Mouse (Mus musculus): ENCODE data around the gene Gm10300.

The Gm10300 gene

DNA sequence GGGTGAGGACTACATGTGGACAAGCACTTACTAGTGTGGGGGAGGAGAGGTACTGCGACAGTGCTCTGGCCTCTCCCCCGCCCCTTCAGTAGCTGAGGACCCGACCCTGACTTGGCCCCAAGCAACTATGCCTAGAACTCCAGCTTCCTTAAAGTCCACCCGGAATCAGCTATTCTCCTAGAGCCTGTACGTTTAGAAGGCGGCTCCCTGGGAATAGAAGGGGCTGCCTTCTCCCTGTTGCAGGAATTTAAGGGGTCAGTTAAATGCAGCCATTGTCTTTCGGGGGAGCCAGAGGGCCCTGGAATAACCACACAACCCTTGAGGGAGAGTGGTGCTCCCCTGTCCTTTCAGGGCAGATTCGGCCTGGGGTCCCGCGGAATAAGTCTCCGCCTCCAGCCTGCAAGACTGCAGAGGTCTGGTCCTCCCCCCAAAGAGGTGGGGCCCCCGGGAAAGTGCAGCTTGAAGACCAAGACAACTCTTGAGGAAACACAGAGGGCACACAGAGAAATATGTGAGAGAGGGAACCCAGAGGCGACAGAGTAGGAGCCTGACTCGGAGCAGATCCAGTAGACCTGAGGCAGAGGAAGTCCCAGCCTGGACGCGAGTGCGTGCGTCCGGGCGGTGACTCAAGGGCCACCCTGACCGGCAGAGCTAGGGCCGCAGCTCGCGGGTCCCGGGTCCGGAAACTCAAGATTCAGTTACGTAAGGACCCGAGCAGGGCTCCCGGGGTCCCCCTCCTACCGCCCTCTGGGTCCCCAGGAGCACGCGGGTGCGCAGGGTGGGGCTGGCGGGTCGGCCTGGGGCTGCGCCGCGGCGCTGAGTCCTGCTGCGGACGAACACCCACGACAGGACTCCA lies at the start of gene Gm10300:
Gene Gm10300, plus strand, starts transcription at position 621 of the 856 bp plus-strand sequence.
- DNase-seq (ENCODE audit: low read depth): peak; percentile 75

DNA sequence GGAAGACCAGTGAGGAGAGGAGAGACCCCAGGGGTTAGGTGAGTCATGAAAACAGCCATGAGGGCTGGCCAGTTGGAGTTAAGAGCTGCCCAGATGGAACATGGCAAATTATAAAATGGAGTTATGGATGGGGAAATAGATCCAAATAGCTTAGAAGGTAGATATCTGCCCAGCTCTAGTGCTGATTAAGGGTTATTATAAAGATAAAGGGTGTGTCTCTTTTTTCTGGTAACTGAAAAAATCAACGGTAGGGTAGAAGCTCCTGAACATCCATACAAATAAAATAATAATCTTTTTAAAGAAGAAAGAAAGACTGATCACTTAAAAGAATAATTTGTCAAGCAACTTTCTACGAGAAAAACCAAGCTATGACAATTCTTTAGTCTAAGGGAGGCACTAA lies 49.2 kb upstream of the Gm10300 start:
- DNase-seq (ENCODE audit: low read depth): no peak

GRCm38 (mm10) chr4:132025738-132026527 lies 48.6 kb upstream of the Gm10300 start:
- no peak for DNase-seq (ENCODE audit: low read depth)

DNA sequence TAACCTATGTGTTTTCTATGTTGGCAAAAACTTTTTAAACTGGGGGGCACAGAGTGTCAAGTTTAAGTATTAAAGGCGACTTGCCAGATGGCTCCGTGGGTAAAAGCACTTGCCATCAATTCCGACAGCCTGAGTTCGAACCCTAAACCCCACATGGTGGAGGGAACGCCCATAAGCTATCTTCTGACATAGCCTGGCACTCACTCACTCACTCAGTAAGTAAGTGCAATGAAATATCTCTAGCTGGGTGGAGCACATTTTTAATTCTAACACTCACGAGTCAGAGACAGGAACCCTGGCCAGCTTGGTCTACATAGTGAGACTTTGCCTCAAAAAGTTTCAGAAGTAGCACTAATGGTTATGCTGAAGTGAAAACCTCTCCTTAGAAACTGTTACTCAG lies 47.3 kb upstream of the Gm10300 start:
- no peak for DNase-seq (ENCODE audit: low read depth)

- DNase-seq (ENCODE audit: low read depth): no peak
These were observed 46.7 kb upstream of the Gm10300 start for GRCm38 (mm10) chr4:132027806-132028205.

DNA sequence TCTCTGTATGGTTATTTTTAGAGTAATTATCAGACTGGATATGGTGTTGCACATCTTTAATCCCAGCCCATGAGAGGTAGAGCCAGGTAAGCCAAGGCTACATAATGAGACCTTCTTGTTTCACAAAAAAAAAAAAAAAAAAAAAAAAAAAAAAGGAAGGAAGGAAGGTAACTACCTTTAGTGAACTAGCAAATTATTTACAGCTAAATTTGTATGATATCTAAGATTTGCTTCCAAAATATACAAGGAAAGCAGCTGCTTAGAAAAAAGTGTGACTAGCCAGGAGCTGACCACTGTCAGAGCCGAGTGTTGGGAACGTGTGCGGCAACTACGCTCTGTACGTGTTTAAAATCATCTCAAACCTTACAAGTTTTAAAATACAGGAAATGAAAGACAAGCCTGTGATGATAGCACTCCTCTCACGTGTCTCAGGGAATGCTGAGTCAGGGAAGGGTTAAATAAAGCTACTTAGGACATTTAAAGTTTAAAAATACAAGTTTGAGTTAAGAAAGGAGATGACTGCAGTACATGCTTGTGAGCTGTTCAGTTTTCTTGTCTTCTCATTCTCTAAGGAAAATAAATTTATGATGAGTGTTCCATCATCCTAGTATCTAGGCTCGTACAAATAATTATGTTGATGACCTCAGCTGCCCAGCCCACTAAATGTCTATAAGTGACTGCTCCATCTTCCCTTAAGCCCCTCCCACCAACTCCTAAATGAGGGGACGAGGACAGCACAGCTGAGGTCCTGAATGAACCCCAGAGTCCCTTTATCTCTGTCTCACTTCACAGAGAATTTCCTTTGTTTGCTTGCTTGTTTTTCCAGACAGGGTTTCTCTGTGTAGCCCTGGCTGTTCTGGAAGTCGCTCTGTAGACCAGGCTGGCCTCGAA lies 44.4 kb upstream of the Gm10300 start:
- peak; percentile 54 for DNase-seq (ENCODE audit: low read depth)

DNA sequence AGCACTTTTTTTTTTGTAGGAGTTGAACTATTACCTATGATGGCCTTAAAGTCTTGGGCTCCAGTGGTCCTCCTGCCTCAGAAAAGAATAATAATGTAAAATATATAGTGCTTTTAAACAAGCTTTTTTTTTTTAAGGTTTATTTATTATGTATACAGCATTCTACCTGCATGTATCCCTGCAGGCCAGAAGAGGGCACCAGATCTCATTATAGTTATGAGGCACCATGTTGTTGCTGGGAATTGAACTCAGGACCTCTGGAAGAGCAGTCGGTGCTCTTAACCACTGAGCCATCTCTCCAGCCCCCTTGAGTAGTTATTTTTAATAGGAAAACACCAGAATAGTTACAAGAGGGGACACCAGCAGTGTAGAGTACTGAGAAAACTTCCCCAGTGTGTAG lies 41.3 kb upstream of the Gm10300 start:
- no peak for DNase-seq (ENCODE audit: low read depth)

- DNase-seq (ENCODE audit: low read depth): no peak
These were observed 40.3 kb upstream of the Gm10300 start for GRCm38 (mm10) chr4:132034242-132034641.

- peak; percentile 80 for DNase-seq (ENCODE audit: low read depth)
These were observed 37.4 kb upstream of the Gm10300 start for GRCm38 (mm10) chr4:132037137-132037536.

DNA sequence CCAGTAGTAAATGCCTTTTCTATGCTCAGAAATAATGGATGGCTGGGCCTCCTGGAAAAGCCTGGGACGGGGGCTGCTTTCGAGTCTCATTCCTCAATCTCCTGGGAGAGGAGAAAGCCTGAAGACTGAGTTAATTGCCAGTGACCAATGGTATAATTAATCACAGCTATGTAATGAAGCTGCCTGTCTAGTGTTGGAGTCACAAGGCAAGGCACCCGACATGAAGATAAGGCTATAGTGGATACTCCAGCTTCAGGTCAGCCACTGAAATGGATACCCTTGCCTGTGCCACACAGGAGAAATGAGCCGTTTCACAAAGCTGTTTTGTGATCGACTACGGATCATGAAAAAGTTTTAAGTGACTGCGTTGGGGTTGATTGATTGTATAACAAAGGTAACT lies 36.5 kb upstream of the Gm10300 start:
- DNase-seq (ENCODE audit: low read depth): no peak

DNA sequence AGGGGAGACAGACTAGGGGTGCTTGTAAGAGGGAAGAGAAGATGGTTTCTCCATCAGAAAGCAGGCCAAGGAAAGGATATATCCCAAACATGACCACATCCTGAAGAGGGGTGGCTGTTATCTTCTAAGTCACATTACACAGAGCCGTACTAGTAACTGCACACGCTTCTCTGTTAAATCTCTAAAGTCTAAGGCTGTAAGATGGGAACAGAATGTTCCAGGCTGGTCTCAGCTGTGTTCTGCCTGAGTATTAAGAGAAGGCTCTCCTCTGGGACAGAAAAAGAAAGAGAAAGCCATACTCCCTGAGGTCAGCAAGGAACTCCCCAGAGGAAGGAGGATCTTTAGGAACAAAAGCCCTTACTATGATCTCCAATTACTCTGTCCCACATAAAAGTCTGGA lies 35.7 kb upstream of the Gm10300 start:
- DNase-seq (ENCODE audit: low read depth): no peak

DNA sequence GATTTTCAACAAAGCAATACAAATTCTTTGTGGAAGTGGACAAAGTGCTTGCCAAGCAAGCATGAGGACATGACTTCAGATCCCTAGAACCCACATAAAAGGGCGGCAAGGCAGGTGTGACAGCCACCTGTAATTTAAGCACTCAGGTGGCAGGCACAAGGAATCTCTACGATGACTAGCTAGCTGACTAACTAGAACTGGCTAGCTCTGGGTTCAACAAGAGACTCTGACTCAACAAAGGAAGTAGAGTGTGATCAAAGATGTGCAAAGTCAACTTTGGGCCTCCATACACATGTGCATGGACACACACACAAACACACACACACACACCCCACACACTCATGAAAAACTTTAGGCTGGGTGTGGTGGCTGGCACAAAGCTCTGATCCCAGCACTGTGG lies 35.0 kb upstream of the Gm10300 start:
- DNase-seq (ENCODE audit: low read depth): peak; percentile 68

- DNase-seq (ENCODE audit: low read depth): peak; percentile 97
These were observed 34.4 kb upstream of the Gm10300 start for GRCm38 (mm10) chr4:132039975-132040645.

GRCm38 (mm10) chr4:132041471-132042332 lies 32.8 kb upstream of the Gm10300 start:
- peak; percentile 44 for DNase-seq (ENCODE audit: low read depth)

- DNase-seq (ENCODE audit: low read depth): no peak
These were observed 30.8 kb upstream of the Gm10300 start for GRCm38 (mm10) chr4:132043726-132044125.

- no peak for DNase-seq (ENCODE audit: low read depth)
These were observed 26.2 kb upstream of the Gm10300 start for GRCm38 (mm10) chr4:132048011-132048991.

- DNase-seq (ENCODE audit: low read depth): peak; percentile 95
These were observed 25.5 kb upstream of the Gm10300 start for GRCm38 (mm10) chr4:132048995-132049404.

DNA sequence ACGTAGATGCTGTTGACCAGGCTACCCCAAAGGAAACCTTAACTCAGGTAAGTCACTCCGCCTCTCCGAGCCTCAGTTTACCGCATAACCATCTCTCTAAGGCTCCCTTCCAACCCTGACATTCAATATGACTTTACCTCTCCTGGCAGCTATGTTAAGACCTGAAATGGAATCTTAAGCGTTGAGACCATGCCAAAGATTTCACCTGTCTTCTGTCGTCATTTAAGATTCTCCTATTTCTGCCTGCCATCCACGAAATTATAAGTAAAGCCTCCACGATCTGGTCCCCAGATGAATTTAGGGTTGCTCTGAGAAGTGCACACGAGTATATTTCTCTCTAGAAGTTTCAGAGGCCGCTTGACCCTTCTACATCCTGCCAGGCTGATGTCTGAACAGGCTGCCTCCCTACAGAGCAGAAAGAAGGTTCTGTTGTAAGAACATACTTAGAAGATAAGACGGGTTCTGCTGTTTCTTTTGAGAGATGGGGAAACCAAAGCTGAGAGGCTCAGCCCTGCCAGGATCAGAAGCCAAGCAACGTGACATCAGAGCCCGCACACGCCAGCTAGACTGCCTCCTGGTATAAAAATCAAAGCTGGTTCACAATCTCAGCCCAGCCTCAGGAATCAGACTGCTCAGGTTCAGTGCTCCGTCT lies 24.8 kb upstream of the Gm10300 start:
- no peak for DNase-seq (ENCODE audit: low read depth)
